Mouse (Mus musculus) erythroblast, embryonic 14.5 days (primary cell): ENCODE data around the gene Lmod2. TPM values are rescaled to one million over a fixed set of nuclear protein-coding genes. Genes with fewer than 3 reads are reported as not detected.

Experiments used
- H3K27me3 ChIP-seq: 2 replicates; pipeline ENCODE4 v1.6.1; 2012; ENCODE audit warnings: inconsistent platforms; ENCODE audit not compliant: control insufficient read depth
- H3K36me3 ChIP-seq: 2 replicates; pipeline ENCODE4 v1.6.1; 2012; ENCODE audit warnings: mild to moderate bottlenecking, inconsistent platforms; ENCODE audit not compliant: control insufficient read depth
- H3K4me1 ChIP-seq: 2 replicates; pipeline ENCODE4 v1.6.1; 2012; ENCODE audit warnings: inconsistent platforms; ENCODE audit not compliant: control insufficient read depth
- H3K4me3 ChIP-seq: replicated peaks from 2 replicates; pipeline ENCODE3; 2012; ENCODE audit warnings: moderate library complexity, mild to moderate bottlenecking, inconsistent platforms
- H3K9me3 ChIP-seq: 2 replicates; pipeline ENCODE4 v1.6.1; 2012; ENCODE audit warnings: low read length, inconsistent platforms, mixed read lengths; ENCODE audit not compliant: control insufficient read depth
- GATA1 ChIP-seq: IDR thresholded peaks from 2 replicates; pipeline ENCODE4 v1.6.1; 2012; ENCODE audit warnings: low read length, inconsistent platforms, mixed read lengths
- TAL1 ChIP-seq: IDR thresholded peaks from 3 replicates; pipeline ENCODE4 v1.6.1; 2012; ENCODE audit warnings: low read length, inconsistent platforms, mixed read lengths
- polyA plus RNA-seq: library from polyadenylated mRNA; stranded (reverse); fragments of >175 nt; gene quantifications from 2 replicates; pipeline ENCODE4 v1.2.3, GENCODE M21; 2012

Lmod2 gene
- polyA plus RNA-seq, 1 experiment = not detected

DNA sequence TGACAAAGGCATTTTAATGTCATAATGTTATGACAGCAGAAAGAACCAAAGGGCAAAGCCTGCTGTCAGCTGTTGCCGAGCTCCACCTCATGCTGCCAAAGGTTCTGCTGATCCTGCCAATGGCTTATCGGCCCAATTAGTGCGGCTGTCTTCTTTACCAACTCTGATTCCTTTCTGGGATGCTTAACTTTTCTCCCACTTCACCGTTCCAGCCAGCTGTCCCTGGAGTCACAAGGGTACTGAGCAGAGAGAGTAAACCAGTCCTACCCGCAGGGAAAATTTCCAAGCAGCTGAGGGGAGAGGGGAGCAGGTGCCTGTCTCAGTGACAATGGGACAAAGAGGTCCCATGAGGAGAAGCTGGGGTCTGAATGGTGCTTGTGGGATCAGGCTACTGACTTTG, 2.1 kb downstream of the Lmod2 start:
- no peaks in the 10 kb centered on the region for H3K9me3 ChIP-seq
- H3K27me3 ChIP-seq = no peaks in the 10 kb centered on the region
- no peaks in the 10 kb centered on the region for H3K4me1 ChIP-seq
- H3K4me3 ChIP-seq = no peak overlapping the region
- no peak for TF ChIP-seq TAL1
- no peaks in the 10 kb centered on the region for H3K36me3 ChIP-seq

DNA sequence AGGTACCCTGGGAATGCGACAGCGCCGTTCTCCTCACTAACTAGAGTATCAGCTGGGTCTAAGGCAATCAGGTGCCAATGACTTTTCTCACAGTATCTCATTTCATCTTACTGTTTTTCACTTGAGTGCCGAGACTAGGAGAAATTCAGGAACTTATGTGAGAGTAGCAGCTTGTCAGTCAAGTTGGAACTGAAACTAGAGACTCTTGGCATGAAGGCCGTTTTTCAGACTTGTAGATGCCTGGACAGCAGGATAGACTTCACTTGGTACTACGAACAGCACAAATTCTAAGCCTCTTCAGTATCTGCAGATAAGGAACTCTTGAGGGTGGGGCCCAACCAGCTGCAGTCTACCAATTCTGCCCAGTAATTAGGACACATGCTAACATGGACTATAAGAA, 2.6 kb downstream of the Lmod2 start:
- H3K36me3 ChIP-seq = no peaks in the 10 kb centered on the region
- H3K4me1 ChIP-seq = no peaks in the 10 kb centered on the region
- no peaks in the 10 kb centered on the region for H3K9me3 ChIP-seq
- TF ChIP-seq TAL1 = no peak
- TF ChIP-seq GATA1 = no peak
- no peaks in the 10 kb centered on the region for H3K27me3 ChIP-seq
- H3K4me3 ChIP-seq = no peak overlapping the region

DNA sequence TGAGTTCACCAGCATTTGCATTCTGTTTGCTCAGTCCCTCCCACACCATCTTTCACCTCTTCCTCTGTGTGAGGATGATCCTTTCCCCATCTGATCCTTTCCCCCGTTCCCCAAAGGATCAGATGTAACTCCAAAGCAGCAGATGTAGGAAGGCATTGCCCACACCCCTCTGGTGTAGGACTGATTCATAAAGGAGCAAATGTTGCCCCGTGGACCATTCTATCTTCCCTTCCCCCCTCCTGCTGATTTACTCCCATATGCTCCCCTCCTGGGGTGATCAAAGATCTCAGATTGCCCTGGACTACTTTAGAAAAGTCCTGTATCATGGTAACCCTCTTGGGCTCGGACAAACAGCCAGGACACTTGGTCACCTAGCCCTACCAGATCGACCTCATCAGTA, 3.2 kb downstream of the Lmod2 start:
- H3K4me1 ChIP-seq = no peaks in the 10 kb centered on the region
- H3K4me3 ChIP-seq = no peak overlapping the region
- H3K36me3 ChIP-seq = no peaks in the 10 kb centered on the region
- H3K9me3 ChIP-seq = no peaks in the 10 kb centered on the region
- no peaks in the 10 kb centered on the region for H3K27me3 ChIP-seq
- TF ChIP-seq GATA1 = no peak
- TF ChIP-seq TAL1 = no peak

DNA sequence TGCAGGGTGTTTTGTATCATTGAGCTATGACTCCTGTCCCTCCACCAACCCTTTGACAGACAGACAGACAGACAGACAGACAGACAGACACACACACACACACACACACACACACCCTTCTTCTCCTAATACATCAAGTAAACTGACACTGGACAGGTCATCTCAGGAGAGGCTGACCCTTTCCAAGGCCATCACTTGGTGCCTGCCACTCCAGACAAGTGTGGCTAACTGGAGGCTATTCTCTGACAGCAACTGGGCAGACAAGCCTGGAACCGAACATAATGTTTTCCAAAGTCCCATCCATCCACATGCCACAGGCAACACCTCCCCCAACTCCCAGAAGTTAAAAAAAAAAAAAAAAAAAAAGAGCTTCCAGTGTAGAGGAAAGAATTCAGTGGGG, 4.1 kb downstream of the Lmod2 start:
- Histone ChIP-seq H3K36me3 (no peaks in the 10 kb centered on the region), H3K4me3 (no peak overlapping the region), H3K27me3 (no peaks in the 10 kb centered on the region), H3K4me1 (no peaks in the 10 kb centered on the region), H3K9me3 (no peaks in the 10 kb centered on the region)
- TF ChIP-seq TAL1 (no peak), GATA1 (no peak)

DNA sequence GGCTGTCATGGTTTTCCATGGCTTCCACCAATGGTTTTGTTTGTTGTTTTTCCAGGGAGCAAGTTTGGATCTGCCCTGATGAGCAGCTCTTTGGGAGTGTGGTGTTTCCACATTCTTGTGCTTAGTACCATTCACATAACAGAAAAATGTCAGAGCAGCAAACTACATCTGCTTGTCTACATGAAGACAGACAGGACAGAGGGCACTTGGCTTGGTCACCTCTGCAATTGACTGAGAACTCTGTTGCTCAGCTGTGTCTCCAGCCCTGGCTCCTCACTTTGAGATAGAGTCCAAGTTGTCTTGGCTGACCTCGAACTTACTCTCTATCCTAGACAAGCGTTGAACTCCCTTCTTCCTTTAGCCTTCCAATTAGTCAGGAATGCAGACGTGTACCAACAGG, 4.8 kb downstream of the Lmod2 start:
- no peak for TF ChIP-seq TAL1
- TF ChIP-seq GATA1 = no peak
- Histone ChIP-seq H3K27me3 (no peaks in the 10 kb centered on the region), H3K4me1 (no peaks in the 10 kb centered on the region), H3K9me3 (no peaks in the 10 kb centered on the region), H3K36me3 (no peaks in the 10 kb centered on the region), H3K4me3 (no peak overlapping the region)

DNA sequence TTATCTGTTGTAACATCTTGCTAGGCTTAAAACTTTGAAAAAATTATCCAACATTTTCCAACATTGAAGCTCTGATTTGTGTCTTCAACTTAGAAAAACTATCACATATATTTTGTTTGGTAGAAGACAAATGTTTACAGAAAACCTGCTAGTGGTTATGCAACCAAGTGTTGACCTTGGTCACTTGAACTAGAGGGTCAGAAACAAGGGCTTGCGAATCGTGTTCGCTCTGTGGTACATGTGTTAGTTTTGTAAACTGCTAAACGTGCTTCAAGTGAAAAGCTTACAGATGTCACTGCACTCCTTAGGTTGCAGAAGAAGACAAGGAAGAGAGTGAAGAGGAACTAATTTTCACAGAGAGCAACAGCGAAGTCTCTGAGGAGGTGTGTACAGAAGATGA, 5.4 kb downstream of the Lmod2 start:
- no peak for TF ChIP-seq GATA1
- no peak for TF ChIP-seq TAL1
- Histone ChIP-seq H3K4me3 (no peak overlapping the region), H3K4me1 (no peaks in the 10 kb centered on the region), H3K27me3 (no peaks in the 10 kb centered on the region), H3K9me3 (no peaks in the 10 kb centered on the region), H3K36me3 (no peaks in the 10 kb centered on the region)

DNA sequence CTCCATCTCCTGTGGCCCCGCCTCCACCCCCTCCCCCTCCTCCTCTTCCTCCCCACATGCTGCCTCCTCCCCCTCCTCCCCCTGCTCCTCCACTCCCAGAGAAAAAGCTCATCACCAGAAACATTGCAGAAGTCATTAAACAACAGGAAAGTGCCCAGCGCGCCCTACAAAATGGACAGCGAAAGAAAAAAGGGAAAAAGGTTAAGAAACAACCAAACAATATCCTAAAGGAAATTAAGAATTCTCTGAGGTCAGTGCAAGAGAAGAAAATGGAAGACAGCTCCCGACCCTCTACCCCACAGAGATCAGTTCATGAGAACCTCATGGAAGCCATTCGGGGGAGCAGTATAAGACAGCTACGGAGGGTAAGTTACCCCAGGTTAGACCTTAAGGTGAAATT, 6.7 kb downstream of the Lmod2 start:
- Histone ChIP-seq H3K27me3 (no peaks in the 10 kb centered on the region), H3K4me3 (no peak overlapping the region), H3K4me1 (no peaks in the 10 kb centered on the region), H3K36me3 (no peaks in the 10 kb centered on the region), H3K9me3 (no peaks in the 10 kb centered on the region)
- TF ChIP-seq TAL1 = no peak

DNA sequence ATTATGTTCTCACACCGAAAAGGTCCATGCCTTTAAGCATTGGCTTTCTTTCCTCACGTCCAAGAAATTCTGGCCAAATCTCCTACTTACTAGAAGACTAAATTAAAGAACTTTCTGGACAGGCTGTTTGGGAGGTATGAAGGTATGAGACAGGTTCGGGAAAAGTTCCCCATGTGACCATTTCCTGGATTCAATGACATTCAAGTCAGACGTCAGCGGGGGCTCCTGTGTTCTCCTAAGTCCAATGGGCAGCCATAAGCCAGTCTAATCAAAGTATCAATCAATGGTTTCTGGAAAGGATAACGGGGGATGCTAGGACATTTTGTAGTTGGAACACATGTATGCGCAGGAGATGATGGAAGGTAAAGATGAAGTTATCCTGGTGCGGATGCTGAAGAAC, 8.1 kb downstream of the Lmod2 start:
- TF ChIP-seq GATA1 (no peak), TAL1 (no peak)
- H3K9me3 ChIP-seq = no peaks in the 10 kb centered on the region
- H3K4me3 ChIP-seq = no peak overlapping the region
- no peaks in the 10 kb centered on the region for H3K36me3 ChIP-seq
- no peaks in the 10 kb centered on the region for H3K4me1 ChIP-seq
- H3K27me3 ChIP-seq = no peaks in the 10 kb centered on the region

DNA sequence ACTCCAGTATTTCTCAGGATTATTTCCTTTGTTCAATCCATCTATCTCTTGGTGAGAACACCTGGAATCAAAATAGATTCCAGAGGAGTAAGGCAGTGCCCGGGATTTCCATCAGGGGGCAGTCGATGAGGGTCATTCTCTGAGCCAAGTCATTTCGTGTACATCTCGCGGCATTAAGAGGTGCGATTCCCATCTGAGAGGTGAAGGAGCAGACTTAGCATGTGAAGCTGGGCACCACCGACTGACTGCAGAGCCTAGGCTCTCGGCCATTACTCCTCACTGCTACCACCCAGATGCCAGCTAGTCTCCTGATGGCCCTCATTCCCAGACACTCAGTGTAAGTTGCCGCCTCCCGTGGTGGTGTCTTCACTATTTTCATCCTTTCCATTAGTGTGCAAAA, 8.9 kb downstream of the Lmod2 start:
- no peak for TF ChIP-seq TAL1
- no peak for TF ChIP-seq GATA1
- Histone ChIP-seq H3K9me3 (no peaks in the 10 kb centered on the region), H3K27me3 (no peaks in the 10 kb centered on the region), H3K4me1 (no peaks in the 10 kb centered on the region), H3K4me3 (no peak overlapping the region), H3K36me3 (no peaks in the 10 kb centered on the region)

DNA sequence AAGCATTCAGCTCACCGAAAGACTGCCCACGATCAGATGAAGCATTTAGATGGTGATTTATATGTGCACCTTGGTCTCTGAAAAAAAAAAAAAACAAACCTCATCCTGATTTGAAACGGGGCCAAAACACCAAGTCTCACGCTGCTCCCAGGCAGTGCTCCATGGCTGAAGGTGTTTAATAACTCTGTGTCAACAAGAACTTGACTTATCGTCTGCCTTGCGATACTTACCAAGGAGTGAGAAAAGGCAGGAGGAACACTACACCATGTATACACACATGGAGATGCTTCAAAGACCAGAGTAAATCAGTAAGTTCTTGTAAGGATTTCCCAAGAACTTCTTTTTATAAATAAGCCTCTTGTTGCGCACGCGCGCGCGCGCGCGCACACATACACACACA, 10.0 kb downstream of the Lmod2 start:
- Histone ChIP-seq H3K4me3 (no peak overlapping the region), H3K27me3 (no peaks in the 10 kb centered on the region), H3K36me3 (peaks cover 3% of the 10 kb centered on the region), H3K4me1 (no peaks in the 10 kb centered on the region), H3K9me3 (no peaks in the 10 kb centered on the region)
- TF ChIP-seq GATA1 (no peak), TAL1 (no peak)
